Mouse (Mus musculus) gastrocnemius, postnatal 36 days (tissue): Measurements from ENCODE around the gene Rassf8. TPM values are rescaled to one million over a fixed set of nuclear protein-coding genes. Genes with fewer than 3 reads are reported as not detected.

Source experiments
- DNase-seq, 2 experiments: peaks; one replicate each; pipeline ENCODE4 v3.0.0; 2022
- intact Hi-C: fragments of 180-260 bp; cut with DNase I; formaldehyde crosslinking; loops from one replicate; pipeline ENCODE4 v1.15.1; 2025
- total RNA-seq, 2 experiments: library from RNA; stranded (reverse); gene quantifications; 2 replicates each; pipeline ENCODE4 v1.2.3; 2021

Rassf8 gene
- total RNA-seq, 2 experiments from 2014 or later: 27.0 to 29.8 TPM

DNA sequence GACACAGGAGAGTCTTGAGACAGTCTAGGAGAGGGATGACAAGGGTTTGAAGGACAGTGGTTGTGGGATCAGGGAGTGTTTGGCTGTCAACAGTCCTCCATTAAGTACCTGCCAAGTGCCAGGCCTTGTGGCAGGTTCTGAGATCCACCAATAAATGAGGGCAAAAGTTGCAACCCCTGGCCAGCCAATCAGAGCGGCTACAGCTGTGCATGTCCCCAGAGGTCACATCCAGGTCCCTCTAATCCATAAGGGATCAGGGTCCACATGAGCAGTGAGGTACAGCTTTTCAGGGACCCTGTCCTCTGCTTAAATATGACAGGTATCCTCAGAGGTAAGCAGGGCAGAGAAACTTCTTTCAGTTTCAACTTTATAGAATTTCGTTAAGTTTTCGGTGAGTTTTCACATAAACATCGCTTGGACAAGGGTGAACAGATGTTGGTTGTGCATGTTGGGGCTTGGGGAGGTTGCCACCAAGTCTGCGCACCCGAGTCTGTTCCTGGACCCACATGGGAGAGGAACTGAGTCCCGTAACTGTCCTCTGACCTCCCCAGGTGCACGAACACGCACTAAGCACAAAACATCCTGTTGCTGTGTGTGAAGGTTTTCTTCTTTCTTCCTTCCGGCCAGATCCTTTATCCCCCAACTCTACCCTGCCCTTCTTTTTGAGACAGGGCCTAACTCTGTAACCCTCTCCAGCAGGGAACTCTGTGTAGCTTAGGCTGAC is 107.0 kb downstream of the Rassf8 start:
- DNase-seq: no peak
- intact Hi-C loops: no loop called here

- DNase-seq: no peak
- intact Hi-C loops: no loop called here
These were observed 108.2 kb downstream of the Rassf8 start for GRCm38 (mm10) chr6:145854756-145855155.

GRCm38 (mm10) chr6:145855720-145856551 is 109.4 kb downstream of the Rassf8 start:
- DNase-seq: peak; percentile 91 to 99
- intact Hi-C loops: no loop called here

DNA sequence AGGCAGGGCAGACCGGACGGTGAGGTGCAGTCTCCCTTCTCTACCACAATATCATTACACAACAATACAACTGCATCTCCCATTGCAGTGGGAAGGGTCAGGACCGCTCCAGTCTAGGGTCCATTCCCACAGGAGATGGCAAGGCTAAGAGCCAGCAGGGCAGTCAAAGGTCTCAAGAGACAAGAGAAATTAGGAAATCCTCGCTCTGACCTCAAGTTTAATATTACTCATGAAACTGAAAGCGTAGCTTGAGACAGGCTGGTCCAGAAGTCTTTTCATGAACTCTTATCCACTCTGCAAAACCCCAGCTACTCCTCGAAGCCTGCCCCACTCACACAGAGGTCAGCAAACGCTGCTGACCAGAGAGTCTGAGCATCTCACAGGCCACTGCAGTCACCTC is 110.9 kb downstream of the Rassf8 start:
- DNase-seq: peak in 1 of 2 experiments; percentile 31
- intact Hi-C loops: no loop called here

DNA sequence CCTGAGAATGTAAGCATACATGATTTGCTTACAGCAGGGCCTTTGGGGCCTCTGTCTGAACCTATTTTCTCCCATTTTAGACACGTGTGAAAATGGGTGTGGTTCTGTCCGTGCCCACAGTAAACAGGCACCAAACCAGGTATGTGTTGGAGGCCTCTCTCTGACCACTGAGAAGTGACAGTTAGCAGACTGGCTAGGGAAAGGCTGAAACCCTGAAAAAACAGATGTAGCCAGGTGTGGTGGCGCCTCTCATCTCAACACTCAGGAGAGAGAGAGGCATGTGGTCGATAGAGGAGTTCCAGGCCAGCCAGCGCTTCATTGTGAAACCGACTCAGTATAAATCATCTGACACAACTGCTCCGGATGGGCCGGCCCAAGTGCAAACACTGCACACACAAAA is 111.9 kb downstream of the Rassf8 start:
- intact Hi-C loops: no loop called here
- no peak for DNase-seq

- no peak for DNase-seq
- intact Hi-C loops: no loop called here
These were observed 113.8 kb downstream of the Rassf8 start for GRCm38 (mm10) chr6:145860350-145860749.

- intact Hi-C loops: no loop called here
- DNase-seq: no peak
These were observed 115.1 kb downstream of the Rassf8 start for GRCm38 (mm10) chr6:145861462-145862227.

GRCm38 (mm10) chr6:145862321-145862720 is 115.8 kb downstream of the Rassf8 start:
- DNase-seq: peak in 1 of 2 experiments; percentile 11
- intact Hi-C loops: no loop called here

- intact Hi-C loops: no loop called here
- DNase-seq: no peak
These were observed 116.2 kb downstream of the Rassf8 start for GRCm38 (mm10) chr6:145862739-145863064.

DNA sequence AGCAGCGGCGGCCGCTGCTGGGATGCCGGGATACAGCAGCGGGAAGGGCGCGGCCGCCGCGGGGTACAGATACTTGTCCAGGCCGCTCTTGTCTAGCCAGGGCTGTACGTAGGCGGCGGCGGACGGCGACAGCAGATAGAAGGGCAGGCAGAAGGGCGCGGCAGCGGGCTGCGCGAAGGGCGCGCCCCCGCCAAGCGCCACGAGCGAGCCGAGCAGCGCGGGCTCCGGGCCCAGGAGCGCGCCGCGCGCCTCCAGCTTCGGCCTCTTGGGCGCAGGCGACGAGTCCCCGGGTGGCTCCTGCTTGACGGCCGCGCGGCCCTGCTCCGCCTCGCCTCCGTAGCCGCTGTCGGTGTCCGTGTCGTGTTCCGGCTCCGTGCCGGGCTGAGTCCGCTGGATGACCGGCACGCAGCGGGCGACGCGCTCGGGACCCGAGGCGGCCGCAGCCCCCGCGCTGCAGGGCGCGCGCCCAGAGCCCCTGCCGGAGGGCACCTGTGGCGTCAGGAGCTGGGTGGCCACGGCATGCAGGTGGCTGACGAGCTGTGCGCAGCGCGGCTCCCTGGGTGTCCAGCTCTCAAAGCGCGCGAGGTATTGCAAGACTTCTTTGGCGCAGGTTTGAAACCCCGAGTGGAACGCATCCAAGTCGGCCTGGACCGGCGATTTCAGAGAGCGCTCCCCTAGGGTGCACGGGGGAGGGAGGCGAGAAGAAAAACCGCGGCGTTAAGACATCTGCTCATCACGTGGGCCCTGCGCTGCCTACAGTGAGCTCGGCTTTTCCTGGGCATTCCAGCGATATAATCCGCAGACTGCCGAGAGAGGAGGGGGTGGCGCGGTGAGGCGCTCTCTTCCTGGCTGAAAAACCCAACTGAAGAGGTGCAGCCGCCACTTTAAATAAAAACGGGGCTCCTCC is 116.8 kb downstream of the Rassf8 start:
- DNase-seq: peak; percentile 80 to 83
- intact Hi-C loops: no loop called here

- no peak for DNase-seq
- intact Hi-C loops: no loop called here
These were observed 117.6 kb downstream of the Rassf8 start for GRCm38 (mm10) chr6:145864171-145864570.

- peak; percentile 73 to 74 for DNase-seq
- intact Hi-C loops: no loop called here
These were observed 118.8 kb downstream of the Rassf8 start, which contains the start of gene Bhlhe41 for GRCm38 (mm10) chr6:145865289-145865885. Bhlhe41 (minus strand) TSS chr6:145865558.

GRCm38 (mm10) chr6:145865886-145866851 is 119.6 kb downstream of the Rassf8 start:
- intact Hi-C loops: loop anchor here (2.0 kb wide), 1 partner anchor 69 kb away; no protein-coding TSS in a partner anchor
- DNase-seq: peak; percentile 90 to 94

GRCm38 (mm10) chr6:145867111-145867510 is 120.6 kb downstream of the Rassf8 start:
- no peak for DNase-seq
- intact Hi-C loops: loop anchor here (2.0 kb wide), 1 partner anchor 68 kb away; no protein-coding TSS in a partner anchor
